Mouse (Mus musculus) layer of hippocampus, adult 9-10 months (tissue): ENCODE data around the gene Iqch.

Experiments
- DNase-seq: peaks from one replicate; pipeline ENCODE4 v3.0.0; 2022; ENCODE audit warnings: low spot score

Iqch gene

DNA sequence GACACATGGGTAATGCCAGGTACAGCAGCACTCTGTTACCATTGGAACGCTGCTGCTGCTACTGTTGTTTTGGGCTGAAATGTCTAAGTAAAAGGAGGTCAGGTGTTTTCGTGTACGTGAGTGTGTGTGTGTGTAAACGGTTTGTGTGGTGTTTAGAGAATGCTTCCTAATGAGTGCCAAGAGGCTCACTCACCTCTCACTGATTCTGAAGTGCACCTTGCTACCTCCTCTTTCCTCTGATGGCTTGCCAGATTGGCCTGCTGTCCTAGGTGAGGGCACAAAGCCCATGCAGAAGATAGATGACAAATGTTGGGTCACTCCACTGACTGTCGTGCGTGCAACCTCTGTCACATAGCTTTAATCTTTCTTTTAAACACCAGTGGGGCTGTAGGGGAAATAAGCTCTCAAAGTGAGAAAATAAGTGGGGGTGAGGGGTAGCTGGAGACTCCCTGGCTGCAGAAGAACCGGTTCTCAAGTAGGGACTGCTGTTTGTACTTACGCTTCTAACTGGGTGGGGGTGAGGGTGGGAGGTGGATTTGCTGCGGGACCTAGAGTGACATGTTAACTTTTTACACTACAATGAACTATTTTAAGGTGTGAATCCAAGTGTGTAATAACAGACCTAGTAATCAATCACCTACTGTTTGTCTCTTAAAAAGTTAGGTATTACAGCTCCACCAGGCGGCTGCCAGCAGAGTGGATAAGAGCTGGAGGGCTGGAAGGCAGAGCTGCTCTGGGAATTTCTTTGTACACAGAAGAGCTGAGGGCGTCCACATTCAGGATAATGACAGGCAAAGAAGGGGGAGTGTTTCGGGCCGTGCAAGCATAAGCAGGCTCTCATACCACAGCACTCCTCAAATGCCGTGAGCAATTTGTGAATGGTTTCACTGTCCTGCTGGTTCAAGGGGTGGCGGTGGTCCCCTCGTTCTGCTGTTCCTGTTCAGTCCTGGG, 10.5 kb upstream of the Iqch start:
- DNase-seq, result no peak

DNA sequence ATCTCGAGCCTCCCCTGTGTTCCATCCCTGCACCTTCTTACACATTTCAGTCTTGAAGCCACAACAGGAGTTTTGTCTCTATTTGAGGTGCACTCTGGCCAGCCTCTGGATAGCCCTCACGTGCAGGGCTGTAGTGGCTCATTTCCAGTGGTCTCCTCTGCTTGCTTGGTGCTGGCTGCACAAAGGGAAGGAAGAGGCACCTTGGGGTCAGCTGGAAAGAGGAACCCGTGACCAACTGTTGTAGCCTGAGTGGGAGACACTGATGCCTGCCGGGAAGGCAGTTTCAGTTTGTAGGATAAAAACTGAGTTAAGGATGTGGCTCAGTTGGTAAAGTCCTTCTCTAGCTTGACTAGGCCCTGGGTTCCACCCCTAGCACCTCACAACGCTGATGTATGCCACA, 9.7 kb upstream of the Iqch start:
- DNase-seq, result no peak

DNA sequence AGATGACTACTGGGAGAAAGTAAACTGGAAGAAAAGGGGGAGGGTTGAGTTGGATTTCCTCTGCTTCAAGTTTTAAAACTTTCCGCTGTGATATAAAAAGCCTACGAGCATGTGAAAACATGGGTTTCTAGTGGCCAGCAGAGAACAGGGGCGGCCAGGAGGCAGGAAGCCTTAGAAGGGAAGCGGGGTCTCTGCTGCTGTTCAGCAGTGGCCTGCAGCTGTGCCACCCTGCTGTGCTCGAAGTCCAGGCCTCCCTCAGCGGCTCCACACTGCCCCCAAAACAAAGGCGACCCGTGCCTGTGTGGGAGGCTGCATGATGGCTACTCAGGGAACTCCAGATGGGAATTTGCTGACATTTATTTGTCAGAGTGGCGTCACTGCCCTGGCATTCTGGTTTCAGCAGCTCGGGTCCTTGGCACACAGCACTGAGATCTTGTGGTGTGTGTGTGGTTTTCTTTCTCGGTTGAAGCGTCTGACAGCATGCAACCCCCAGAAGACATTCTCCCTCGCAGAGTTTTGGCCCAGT, 8.6 kb upstream of the Iqch start:
- DNase-seq, result no peak

DNA sequence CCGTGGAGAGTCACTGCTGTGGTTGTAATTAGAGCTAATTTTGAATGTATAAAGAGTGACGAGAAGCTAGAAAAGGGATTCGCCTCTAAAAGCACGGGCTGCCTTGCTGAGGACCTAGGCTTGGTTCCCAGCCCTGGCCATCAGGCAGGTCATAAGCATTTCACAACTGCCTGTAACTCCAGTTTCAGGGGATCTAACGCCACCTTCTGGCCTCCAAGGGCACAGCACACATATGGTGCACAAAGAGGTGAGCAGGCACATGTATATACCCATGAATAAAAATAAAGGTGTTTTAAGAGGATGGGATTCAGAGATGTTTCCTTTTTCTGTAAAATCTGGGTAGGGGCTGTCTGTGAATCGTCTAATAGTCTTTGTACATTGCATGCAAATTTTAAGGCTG, 7.9 kb upstream of the Iqch start:
- DNase-seq, result no peak

DNA sequence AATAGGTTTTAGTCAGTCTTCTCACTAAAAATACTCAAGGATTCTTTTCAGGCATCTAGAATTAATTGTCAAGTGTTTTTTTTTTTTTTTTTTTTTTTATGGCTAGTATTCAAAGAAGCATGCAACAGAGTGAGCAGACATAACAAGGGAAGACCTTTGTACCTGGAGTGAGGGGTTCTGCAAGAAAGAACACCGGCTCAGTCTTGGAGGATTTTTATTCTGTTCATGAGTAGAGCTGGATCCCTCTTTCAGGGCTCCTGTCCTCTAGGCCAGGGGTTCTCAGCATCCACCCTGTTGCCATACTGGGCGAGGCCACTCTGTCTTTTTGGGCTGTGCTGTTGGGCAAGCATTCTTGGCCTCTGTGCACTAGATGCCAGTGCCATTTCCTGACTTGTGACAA, 7.5 kb upstream of the Iqch start:
- DNase-seq, result no peak

DNA sequence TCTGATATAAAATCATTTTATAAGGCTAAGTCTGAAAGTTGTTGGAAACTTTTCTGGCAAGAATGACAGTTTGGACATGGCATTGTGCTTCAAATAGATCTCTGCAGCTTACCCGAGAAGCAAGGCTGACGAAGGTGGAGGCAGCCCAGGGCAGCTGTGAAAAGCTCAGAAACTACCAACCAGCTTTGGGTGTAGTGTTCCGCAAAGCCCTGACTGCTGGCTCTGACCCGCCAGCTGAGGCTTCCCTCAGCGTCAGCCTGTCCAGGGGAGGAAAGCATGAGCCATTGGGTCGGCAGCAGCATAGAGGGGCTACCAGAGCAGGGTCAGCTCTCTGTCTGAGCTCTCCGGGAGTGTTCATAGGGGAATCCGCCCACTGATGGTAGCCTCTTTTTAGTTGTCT, 7.0 kb upstream of the Iqch start:
- DNase-seq, result no peak

DNA sequence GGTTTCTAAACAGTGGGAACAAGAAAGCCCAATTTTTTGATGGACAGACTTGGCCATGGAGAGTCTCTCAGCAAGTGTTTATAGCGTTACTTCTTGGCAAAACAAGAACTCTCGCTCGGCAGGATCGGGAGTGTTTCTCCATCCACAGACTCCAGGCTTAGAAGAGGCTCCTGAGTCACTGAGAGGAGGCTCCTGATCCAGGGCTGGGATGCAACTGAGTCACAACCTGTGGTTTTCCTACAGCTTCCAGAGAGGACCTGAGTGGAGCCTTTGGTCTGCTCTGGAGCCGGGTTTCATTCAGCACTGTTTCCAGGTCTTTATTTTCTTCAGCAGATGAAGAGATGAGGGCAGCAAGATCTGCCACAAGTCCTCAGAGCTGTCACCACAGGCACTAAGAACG, 5.7 kb upstream of the Iqch start:
- DNase-seq, result no peak

DNA sequence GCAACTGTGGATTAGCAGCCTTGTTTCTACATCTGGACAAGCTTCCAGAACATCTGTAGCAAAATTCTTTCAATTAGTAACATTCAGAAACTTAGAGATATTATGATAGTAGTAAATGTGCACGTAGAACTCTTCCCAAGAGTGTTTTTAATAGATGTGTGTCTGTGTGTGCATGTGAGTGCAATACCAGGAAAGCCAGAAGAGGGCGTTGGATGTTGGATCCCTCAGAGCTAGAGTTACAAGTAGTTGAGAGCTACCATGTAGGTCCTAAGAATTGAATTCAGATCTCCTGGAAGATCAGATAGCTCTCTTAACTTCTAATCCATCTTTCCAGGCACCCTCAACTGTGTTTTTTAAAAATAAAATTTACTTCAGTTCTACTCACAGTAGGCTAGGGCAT, 4.3 kb upstream of the Iqch start:
- DNase-seq, result no peak

DNA sequence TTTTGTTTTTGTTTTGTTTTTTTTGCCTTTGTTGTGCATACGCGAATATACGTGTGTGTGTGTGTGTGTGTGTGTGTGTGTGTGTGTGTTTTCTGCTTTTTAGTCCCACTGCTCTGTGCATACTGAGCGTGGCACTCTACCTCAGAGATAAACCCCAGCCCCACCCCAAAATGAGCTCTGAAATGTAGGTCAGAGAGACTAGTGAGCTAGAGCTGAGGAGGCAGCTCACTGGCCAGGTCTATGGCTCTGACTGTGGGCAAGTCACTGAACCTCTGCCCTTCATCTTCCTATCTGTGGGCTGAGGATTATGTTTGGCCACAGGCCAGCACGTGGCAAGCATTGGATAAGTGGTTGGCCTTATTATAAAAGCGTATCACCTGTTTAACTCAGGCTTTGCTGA, 1.6 kb upstream of the Iqch start:
- DNase-seq, result no peak

DNA sequence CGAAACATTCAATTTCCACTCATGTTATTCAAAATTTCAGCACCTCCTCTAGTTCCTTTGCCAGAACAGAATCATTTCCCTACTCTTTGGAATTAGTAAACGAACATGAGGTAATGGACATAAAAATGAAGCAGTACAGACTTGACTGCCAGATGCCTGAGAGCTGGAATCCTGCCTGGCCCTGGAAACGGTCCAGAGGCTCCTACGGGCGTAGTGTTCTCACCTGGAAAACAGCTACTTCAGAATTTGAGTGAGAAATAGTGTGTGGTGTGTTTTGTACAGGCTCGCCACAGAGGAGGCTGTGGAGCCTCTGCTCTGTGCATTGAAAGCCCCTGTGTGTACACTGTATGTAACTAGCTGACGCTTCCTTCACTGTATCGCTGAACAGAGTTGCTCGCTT, 5.6 kb downstream of the Iqch start:
- DNase-seq, result no peak

DNA sequence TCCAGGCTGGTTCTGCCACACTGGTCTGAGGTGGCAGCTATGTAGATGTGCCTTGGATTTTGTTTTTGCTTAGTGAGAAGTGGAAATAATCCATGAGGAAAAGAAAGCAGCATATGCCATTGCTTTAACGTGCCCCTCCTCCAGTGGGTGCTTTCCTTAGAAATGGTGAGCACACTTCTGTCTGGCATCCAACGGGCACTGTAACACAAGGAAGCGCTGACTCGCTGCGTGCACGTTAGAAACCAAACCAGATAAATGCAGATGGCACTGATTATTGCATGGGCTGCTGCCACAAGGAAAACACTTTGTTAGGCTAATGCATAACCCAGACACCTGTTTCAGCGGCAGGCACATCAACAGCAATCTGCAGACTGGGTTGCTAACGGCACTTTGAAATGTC, 6.6 kb downstream of the Iqch start:
- DNase-seq, result no peak

DNA sequence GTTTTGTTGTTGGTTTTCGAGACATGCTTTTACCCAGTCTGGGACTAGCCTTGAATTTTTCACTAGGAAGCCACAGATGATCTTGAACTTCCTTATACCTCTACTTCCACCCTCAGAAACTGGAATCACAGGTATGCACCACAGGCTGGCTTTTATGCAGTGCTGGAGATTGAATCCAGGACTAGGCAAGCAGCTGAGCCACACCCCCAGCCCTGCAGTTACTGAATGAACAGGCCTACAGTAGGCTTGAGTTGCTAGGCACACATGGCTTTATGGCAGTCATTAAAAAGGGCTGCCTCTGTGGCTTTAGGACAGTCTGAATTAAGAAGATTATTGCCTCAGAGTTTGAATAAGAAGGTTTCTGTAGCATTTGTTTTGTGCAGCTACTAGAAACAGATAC, 7.3 kb downstream of the Iqch start:
- DNase-seq, result no peak

DNA sequence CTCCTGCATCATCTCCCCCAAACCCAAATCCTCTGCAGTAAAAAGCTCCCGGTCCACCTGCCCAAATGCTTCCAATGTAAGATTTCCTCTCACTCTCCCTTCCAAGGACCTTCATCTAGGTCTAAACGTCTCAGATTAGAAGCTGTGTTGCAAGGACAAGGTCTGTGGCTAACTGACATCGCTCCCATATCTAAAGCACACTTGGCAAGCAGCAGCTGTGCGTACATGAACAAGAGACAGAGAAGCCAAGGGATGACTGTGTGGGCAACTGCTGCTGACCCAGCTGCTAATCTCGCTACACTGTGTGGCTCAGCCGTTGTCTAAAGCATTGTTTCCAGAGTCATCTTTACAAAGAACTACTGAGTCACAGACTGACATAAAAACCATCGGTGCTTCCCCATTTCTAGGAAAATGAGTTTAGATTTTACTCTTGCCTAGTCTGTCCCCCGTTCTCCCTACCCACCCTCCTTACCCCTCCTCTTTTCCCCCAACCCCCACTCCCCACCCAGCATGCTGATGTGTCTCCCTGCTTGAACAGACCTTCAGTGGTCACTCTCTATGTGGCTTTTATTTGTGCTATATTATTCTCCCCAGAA, 10.5 kb downstream of the Iqch start:
- DNase-seq, result no peak

DNA sequence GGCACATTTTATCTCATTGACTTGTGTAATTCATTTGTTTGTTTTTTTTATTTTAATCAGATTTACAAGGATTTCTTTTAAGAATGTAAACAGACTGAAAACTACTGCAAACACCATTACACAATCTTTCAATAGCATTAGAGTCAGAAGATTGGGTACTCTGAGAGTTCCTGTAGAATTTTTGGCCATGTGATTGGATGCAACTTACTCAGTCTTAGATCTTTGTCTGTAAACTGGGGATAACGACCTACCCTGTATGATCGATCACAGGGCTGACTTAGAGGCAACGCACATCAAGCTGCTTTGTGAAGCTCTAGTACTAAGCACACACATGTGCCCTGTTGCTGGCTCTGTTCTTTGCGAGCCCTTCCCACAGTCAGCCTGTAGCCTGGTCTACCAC, 11.7 kb downstream of the Iqch start:
- DNase-seq, result no peak

DNA sequence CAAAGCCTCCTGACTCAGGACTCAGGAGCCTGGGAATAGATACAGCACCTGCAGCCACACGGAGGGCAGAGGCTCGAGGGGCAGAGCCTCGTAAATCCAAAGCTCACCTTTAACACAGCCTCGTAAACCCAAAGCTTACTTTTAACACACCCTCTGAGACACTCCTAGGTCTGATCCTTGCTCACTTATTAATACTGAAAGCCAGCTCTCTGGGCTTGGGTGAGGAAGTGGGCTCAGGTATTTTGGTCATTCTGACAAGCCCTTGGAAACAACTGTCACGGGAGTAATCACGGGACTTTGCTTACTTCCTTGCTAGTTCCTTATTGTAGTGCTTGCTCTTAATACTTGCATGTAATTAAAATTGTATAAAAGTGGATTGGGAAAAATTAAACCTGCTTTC, 13.1 kb downstream of the Iqch start:
- DNase-seq, result no peak

DNA sequence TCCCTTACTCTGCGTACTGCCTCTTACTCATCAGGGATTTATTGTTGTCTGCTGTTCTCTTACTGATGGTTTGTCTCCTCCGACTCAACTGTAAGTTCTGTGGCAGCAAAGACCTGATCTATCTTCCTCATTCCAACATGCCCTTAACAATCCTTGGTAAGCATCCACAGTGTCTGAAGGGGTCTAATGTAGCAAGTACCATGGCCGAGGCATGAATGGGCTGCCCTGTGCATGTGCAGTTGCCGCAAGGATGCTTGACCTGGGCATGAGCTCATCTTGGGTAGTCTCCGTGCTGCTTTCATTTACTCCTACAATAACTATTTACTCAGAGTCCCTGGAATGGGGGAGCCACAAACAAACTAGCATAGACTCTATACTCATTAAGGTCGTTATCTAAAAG, 17.0 kb downstream of the Iqch start:
- DNase-seq, result no peak

DNA sequence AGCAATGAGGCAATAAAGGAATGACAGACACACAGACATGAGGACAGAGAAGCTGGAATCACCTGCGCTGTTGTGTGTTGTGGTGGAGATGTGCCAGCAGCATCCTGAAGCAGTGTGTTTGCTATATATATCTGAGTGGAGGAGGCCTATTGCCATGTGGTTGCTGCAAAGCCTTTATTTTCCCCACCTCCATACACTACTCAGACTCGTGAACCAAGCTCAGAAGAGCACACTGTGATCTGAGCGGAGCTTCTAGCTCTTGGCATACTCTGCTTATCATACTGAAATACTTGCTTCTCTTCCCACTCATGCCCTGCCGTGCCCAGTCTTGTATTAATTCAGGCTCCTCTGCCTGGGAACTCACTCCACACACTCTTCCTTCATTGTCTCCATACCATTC, 20.5 kb downstream of the Iqch start:
- no peak for DNase-seq

DNA sequence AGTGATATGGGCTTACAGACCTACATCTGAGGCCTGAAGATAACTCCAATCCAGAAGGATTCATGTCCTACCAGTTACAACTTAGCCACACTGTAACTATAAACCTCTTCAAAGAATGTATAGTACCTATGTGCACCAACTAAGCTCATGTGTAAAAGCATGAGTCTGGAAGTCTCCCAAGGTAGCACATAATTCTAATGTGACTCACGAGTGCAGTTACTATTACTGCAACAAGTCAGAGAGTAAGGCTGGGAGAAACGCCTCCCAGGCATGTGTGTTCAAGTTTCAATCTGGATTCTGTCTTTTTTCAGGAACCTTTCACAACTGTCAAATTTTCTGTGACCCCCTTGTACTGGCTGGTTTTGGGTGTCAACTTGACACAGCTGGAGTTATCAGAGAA, 22.2 kb downstream of the Iqch start:
- no peak for DNase-seq

DNA sequence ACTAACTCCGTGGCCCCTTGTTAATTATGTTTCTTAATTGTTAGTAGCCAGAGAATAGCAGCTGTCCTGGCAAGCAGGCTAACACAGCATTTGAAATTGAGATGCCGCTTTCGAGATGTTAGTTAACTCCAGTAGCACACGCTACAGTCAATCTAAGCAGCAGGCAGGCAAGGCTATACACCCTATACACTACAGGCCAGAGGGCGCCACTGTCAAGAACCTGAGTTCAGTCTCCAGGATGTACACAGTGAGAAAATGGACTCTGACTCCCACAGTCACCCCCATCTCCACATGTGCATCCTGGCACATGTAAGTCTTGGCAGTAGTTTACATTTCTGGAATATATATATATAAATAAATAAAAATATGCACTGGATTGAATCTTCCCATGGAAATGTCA, 22.6 kb downstream of the Iqch start:
- no peak for DNase-seq

DNA sequence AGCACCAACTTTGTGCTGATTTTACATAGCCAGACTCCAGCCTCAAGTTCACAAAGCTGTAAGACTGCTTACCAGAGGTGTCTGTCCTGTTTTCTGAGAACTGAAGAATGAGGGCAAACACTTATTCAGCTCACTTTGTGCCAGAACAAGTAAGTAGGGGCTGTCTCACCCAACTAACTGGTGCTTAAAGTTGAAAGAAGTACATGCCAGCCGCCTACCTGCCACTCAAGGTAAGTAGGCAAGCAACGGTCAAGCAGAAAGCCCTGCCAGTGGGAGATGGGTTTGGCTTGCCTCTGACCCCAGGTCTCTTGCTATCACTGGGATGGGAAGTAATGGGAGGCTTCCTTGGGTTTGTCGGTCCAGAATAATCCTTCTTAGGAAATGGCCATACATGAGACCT, 24.8 kb downstream of the Iqch start:
- DNase-seq, result no peak

DNA sequence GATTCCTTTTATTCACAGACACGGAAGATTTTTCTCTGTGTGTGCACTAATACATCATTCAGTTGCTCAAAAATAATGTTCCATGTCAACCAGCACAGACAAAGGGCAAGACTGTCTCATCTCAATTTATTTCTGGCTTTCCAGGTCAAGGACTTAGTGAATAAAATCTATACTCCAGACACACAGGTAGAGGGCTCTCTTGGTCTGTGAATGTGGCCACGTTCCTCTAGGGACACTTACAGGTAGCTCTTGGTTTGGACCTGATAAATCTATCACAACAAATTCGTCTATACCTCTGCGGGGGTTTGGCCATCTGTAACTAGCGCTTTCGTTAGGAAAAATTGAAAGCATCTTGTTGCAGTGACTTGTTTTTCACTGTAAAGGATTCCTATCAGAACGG, 29.4 kb downstream of the Iqch start:
- no peak for DNase-seq

DNA sequence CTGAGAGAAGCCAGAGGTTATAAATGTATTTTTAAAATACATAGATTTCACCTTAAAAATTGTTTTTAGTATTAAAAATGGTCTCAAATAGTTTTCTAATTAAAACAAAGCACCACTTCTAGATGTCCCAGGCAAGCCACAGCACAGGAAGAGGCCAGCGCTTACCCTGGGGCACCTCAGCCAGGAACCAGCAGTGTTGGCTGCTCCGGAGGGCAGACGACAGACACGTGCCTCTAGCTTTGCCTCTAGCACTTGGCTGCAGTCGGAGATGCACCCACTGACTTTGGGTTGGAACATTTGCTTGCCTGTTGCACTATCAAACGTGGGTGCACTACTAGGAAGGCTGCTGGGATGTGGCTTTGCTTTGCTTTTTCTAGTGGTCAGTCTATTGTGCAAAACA, 30.4 kb downstream of the Iqch start:
- DNase-seq, result no peak

DNA sequence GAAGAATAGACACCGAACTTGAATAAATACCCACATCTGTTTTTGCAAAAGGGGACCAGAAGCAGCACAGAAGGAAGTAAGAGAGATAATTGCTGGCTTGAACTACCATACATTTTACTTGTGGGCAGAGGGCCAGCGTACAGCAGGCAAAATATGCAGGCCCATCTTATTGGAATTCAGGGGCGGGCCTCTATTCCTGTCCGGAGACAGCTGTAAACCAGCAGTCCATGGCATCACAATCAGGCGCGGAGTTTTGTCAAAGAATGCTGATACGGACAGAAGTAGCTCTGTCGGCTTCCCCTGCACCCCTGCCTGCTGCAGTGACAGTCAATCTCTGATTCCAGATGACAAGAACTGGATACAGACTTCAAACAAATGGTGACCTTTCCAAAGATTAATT, 33.5 kb downstream of the Iqch start:
- DNase-seq, result no peak

DNA sequence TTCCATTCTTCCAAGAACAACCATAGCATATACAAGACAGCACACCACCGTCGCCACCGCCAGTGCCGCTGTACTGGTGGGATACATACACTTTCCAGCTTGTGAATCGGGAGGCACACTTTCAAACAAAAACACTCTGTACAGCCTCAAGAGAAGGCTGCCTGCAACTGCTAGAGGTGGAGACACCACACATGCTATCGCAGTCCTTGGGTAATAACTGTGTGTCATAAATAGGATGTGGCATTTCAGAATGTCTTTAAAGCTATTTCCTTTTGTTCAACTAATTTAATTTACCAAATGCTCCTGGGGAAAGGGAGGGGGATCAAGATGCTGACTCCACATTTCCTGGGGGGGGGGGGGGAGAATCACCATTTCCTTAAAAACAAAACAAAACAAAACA, 34.0 kb downstream of the Iqch start:
- DNase-seq, result no peak
